Mouse (Mus musculus) thymus, adult 2 months (tissue): ENCODE data around the gene C1ql1. TPM values are rescaled to one million over a fixed set of nuclear protein-coding genes. Genes with fewer than 3 reads are reported as not detected.

Source experiments
- DNase-seq: peaks from one replicate; pipeline ENCODE4 v3.0.0; 2021
- H3K27ac ChIP-seq: fragments of 200-500 bp; 2 replicates; pipeline ENCODE4 v1.5.1; 2012; ENCODE audit warnings: low read length, control low read depth; ENCODE audit not compliant: control insufficient read depth, insufficient read depth
- H3K27me3 ChIP-seq: fragments of 200-500 bp; 2 replicates; pipeline ENCODE4 v1.6.1; 2012; ENCODE audit warnings: mild to moderate bottlenecking, low read length, moderate library complexity, mixed read lengths; ENCODE audit not compliant: control insufficient read depth, insufficient read depth
- H3K36me3 ChIP-seq: fragments of 200-500 bp; 2 replicates; pipeline ENCODE4 v1.6.1; 2012; ENCODE audit warnings: mild to moderate bottlenecking, low read length, moderate library complexity; ENCODE audit not compliant: control insufficient read depth, insufficient read depth
- H3K4me1 ChIP-seq: fragments of 200-500 bp; replicated peaks from 2 replicates; pipeline ENCODE4 v1.6.1; 2012; ENCODE audit warnings: low read length; ENCODE audit not compliant: control insufficient read depth, insufficient read depth
- H3K4me3 ChIP-seq: fragments of 200-500 bp; 2 replicates; pipeline ENCODE4 v1.5.1; 2012; ENCODE audit warnings: mild to moderate bottlenecking, low read length, control low read depth, moderate library complexity; ENCODE audit not compliant: control insufficient read depth, insufficient read depth
- CTCF ChIP-seq: fragments of 200-500 bp; IDR thresholded peaks from 2 replicates; pipeline ENCODE4 v1.5.1; 2012; ENCODE audit warnings: mild to moderate bottlenecking, control low read depth, low read length, moderate library complexity, borderline replicate concordance; ENCODE audit not compliant: control insufficient read depth, poor library complexity, insufficient read depth; ENCODE audit errors: extremely low read depth
- POLR2A ChIP-seq: fragments of 200-500 bp; IDR thresholded peaks from 2 replicates; pipeline ENCODE4 v1.6.1; 2012; ENCODE audit warnings: mild to moderate bottlenecking, low read length, control low read depth, moderate library complexity; ENCODE audit not compliant: control insufficient read depth, poor library complexity, insufficient read depth; ENCODE audit errors: extremely low read depth
- WGBS: fragments of 180-500 bp; shearing (Covaris S2); methylation state at CpG from one replicate; pipeline ENCODE4 v1.1.7; 2018; 5-methylcytosine and 5-hydroxymethylcytosine counted together
- polyA plus RNA-seq: library from polyadenylated mRNA; depleted of rRNA; stranded (reverse); fragments of >200 nt; gene quantifications from 2 replicates; pipeline ENCODE4 v1.2.3, GENCODE M21; 2012; rRNA removed

The C1ql1 gene
- polyA plus RNA-seq, 1 experiment, result 0.20 TPM

DNA sequence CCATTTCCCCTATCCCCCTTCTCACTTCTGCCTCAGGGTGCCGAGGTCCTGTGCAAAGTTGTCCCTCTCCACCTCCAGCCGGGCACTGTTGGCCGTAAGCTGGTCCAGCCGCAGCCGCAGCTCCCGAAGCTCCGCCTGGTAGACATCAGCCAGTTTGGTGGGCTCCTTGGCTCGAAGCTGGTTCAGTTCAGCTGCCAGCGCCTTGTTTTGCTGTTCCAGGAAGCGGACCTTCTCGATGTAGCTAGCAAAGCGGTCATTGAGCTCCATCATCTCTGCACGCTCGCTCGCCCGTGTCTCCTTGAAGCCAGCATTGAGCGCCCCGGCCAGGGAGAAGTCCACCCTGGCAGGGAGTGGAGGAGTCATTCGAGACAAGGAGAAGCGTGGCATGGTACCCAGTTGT lies 49.8 kb downstream of the C1ql1 start:
- WGBS, result 82% methylated on average over 20 of the region's 20 CpGs
- no peak overlapping the region for H3K4me3 ChIP-seq
- no peak for DNase-seq
- no peaks in the 10 kb centered on the region for H3K36me3 ChIP-seq
- H3K27ac ChIP-seq, result no peak overlapping the region
- H3K27me3 ChIP-seq, result no peaks in the 10 kb centered on the region
- peaks cover 9% of the 10 kb centered on the region for H3K4me1 ChIP-seq
- TF ChIP-seq CTCF (no peak), POLR2A (no peak)

DNA sequence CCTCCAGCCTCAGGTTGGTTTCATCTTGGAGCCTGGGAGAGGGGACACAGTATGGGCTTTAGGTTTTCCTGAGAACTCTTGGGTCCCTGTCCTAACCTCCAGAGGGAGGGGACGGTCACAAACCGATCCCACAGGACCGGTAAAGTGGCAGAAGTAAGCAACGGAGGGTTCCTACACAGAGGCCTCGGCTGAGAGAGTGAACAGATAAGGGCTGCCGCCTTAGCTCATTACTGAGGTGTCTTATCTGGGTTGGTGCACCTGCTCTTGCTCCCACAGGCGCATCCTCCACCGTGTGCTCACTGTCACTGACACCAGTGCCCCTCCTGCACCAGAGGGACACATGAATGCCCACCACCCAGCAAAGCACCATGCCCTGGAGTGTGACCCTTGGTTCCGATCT lies 50.7 kb downstream of the C1ql1 start:
- peaks cover 9% of the 10 kb centered on the region for H3K4me1 ChIP-seq
- no peak overlapping the region for H3K27ac ChIP-seq
- no peaks in the 10 kb centered on the region for H3K36me3 ChIP-seq
- H3K4me3 ChIP-seq, result no peak overlapping the region
- DNase-seq, result no peak
- no peaks in the 10 kb centered on the region for H3K27me3 ChIP-seq
- 89% methylated on average over 9 of the region's 9 CpGs for WGBS
- TF ChIP-seq POLR2A, result no peak
- no peak for TF ChIP-seq CTCF

DNA sequence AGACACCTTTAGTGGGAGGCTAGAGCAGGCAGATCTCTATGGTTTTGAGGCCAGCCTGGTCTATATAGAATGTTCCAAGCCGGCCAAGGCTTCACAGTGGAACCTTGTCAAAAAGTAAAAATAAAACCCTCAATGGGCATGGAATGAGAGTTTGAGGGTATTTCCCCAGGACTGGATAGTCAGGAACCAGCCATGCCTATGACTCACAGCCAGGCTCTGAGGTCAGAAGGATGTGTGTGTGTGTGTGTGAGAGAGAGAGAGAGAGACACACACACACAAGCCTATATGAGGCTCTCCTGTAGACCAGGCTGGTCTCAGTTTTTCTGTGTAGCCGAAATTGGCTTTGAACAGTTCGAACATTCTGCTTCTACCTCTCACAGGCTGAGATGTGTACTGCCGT lies 51.8 kb downstream of the C1ql1 start:
- TF ChIP-seq CTCF (no peak), POLR2A (no peak)
- Histone ChIP-seq H3K27me3 (no peaks in the 10 kb centered on the region), H3K4me3 (no peak overlapping the region), H3K27ac (no peak overlapping the region), H3K36me3 (no peaks in the 10 kb centered on the region), H3K4me1 (peaks cover 9% of the 10 kb centered on the region)
- WGBS, result 88% methylated on average over 4 of the region's 4 CpGs
- DNase-seq, result no peak

DNA sequence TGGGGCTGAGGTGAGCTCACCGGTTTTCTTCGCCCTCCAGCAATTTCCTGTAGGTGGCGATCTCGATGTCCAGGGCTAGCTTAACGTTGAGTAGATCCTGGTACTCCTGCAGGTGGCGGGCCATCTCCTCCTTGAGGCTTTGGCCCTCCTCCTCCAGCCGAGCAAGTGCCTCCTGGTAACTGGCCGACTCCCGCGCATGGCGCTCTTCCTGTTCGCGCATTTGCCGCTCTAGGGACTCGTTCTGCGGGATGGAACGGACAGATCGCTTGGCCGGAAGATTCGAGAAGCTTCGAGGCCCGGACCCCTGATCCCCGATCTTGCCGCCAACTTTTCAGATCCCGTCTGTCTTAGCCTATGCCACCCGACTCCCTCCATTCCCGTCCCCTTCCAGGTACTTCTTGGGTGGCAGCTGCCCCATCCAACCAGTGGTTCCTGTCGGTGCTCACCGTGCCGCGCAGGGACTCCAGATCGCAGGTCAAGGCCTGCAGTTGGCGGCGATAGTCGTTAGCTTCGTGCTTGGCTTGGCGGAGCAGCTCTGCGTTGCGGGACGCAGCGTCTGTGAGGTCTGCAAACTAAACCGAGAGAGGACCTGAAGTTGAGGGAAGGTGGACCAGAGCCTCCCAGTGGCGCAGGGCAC lies 53.4 kb downstream of the C1ql1 start:
- Histone ChIP-seq H3K4me1 (peaks cover 9% of the 10 kb centered on the region), H3K27ac (no peak overlapping the region), H3K4me3 (peak overlapping the region; percentile 37), H3K27me3 (no peaks in the 10 kb centered on the region), H3K36me3 (no peaks in the 10 kb centered on the region)
- TF ChIP-seq POLR2A (0 out of 2 replicates have a peak, but pooled peaks have one; percentile 27), CTCF (0 out of 2 replicates have a peak, but pooled peaks have one; percentile 26)
- peak; percentile 75 for DNase-seq
- 8% methylated on average over 43 of the region's 43 CpGs for WGBS

DNA sequence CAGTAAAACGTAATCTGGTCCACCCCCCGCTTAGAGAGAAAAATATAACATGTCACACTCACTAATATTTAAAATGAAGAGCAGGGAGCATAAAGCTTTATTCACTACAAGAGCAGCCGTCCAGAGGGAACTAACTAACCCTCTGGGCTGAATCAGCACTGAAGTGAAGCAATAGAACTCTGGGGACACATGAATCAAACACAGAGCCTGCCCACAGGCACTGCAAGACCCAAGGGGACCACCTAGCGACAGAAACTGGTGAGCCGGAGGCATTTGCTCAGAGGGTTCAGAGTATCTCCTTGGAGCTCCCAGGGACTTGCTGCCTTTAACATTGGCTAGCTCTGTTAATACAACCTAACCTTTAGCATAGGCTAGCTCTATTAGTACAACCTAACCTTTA lies 56.4 kb downstream of the C1ql1 start:
- no peak for TF ChIP-seq POLR2A
- TF ChIP-seq CTCF, result no peak
- DNase-seq, result no peak
- 82% methylated on average over 5 of the region's 5 CpGs for WGBS
- no peaks in the 10 kb centered on the region for H3K36me3 ChIP-seq
- no peak overlapping the region for H3K27ac ChIP-seq
- H3K27me3 ChIP-seq, result no peaks in the 10 kb centered on the region
- peaks cover 9% of the 10 kb centered on the region for H3K4me1 ChIP-seq
- H3K4me3 ChIP-seq, result no peak overlapping the region

Other genes starting within 250 kb of the C1ql1 start
- 8.7 and 9.6 TPM in 2 replicates for gene Ccdc43, start 248.9 kb downstream of the C1ql1 start, polyA plus RNA-seq
- gene Adam11, start 185.2 kb downstream of the C1ql1 start, polyA plus RNA-seq, result 30.2 and 51.6 TPM in 2 replicates
- gene Gjc1, start 127.0 kb downstream of the C1ql1 start, polyA plus RNA-seq, result 1.4 and 1.7 TPM in 2 replicates
- 0.36 and 1.4 TPM in 2 replicates for gene Higd1b, start 110.8 kb downstream of the C1ql1 start, polyA plus RNA-seq
- gene Eftud2, start 65.7 kb downstream of the C1ql1 start, polyA plus RNA-seq, result 215 and 245 TPM in 2 replicates
- 0.28 TPM in 1 of 2 replicates, not detected in the other for gene Ccdc103, start 65.5 kb downstream of the C1ql1 start, polyA plus RNA-seq
- not detected in 2 replicates for gene Fam187a, start 61.5 kb downstream of the C1ql1 start, polyA plus RNA-seq
- gene Gfap, start 45.8 kb downstream of the C1ql1 start, polyA plus RNA-seq, result 0.94 and 1.1 TPM in 2 replicates
- gene Kif18b, start 21.6 kb downstream of the C1ql1 start, polyA plus RNA-seq, result 45.1 and 60.0 TPM in 2 replicates
- 52.5 and 60.8 TPM in 2 replicates for gene Nmt1, start 81.5 kb upstream of the C1ql1 start, polyA plus RNA-seq
- 77.5 and 88.2 TPM in 2 replicates for gene Dcakd, start 81.6 kb upstream of the C1ql1 start, polyA plus RNA-seq
- 3.9 and 5.4 TPM in 2 replicates for gene Plcd3, start 155.0 kb upstream of the C1ql1 start, polyA plus RNA-seq
- gene Acbd4, start 155.0 kb upstream of the C1ql1 start, polyA plus RNA-seq, result 28.8 and 29.5 TPM in 2 replicates
- 18.2 and 18.4 TPM in 2 replicates for gene Hexim1, start 169.5 kb upstream of the C1ql1 start, polyA plus RNA-seq
- gene Hexim2, start 185.7 kb upstream of the C1ql1 start, polyA plus RNA-seq, result 4.9 and 6.9 TPM in 2 replicates
- gene Fmnl1, start 224.4 kb upstream of the C1ql1 start, polyA plus RNA-seq, result 235 and 264 TPM in 2 replicates